Mouse (Mus musculus) liver (tissue): ENCODE results near the gene Spata17.
"Not testable (repeated sequence)": the region's sequence is repeated elsewhere in the genome, so short reads cannot be mapped to it uniquely, and the experiment has no call there.

Experiments used
- DNase-seq: peaks from one replicate; pipeline ENCODE4 v3.0.0-alpha.2; 2020; ENCODE audit warnings: mixed read lengths

The Spata17 gene

DNA sequence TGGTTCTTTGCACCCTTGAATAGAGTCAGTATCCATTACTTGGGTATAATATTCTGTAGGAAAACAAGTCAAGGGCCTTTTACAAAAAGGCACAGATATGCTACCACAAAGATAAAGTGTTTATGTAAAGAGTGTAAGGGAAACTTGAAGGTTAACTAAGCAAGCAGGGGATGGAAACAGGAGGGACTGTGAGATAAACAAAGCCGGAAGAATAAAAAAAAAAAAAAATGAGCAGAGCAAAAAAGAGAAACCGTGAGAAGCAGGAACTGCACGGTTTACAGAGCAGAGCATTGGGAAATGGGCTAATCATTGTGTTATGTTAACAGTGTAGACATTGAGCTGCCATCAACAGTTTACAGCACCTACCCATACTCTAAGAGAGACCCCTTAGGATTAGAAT, 44.9 kb downstream of the Spata17 start:
- DNase-seq = no peak

DNA sequence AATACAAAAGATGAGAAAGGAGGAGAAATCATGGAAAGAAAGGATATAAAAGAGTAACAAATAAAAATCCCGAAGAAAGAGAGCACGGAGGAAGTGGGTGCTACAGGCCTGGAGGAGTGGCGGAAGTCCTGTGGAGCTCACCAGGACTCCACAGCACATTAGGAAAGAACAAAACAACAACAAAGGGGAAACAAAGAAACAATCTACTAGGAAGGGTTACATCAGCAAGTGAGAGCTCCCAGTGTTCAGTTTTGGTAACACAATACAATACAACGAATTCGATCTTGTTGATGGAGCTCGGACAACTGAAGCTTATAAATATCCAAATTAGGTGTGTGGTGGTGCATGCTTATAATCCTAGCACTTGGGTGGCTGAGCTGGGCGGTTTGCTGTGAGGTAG, 45.6 kb downstream of the Spata17 start:
- DNase-seq = no peak

DNA sequence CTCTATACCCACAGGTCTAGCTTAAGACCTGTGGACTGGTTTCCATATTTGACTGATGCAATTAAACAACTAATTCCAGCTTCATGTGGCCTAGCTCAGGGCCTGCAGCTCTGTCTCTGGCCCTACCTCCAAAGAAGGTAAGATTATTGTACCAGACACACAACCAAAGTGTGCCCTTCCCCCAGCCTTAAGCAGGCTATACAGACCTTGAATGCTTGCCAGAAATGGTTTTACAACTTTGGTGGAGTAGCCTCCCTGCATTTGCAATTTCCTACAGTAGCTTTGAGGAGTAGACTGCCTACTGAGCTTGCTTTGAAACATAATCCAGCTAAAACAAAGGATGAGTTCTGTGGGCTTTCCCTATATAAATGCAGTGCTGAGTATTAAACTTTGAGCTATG, 51.7 kb downstream of the Spata17 start:
- no peak for DNase-seq

DNA sequence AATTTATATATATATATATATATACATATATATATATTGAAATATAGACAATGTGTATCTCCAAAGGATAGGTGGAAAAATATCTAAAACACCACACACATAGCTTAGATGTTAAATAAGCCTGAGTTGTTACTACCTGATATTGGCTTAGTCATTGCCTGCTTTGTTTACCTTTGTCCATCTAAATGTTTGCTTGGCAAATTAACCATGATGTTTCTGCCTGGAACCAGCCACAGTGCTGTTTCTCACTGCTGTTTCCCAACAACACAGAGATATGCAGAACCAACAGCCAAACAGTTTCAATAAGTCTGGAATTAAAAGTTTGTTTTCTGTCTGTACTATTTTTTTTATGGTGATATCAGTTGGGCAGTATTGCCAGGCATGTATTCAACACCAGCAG, 59.6 kb downstream of the Spata17 start:
- no peak for DNase-seq

DNA sequence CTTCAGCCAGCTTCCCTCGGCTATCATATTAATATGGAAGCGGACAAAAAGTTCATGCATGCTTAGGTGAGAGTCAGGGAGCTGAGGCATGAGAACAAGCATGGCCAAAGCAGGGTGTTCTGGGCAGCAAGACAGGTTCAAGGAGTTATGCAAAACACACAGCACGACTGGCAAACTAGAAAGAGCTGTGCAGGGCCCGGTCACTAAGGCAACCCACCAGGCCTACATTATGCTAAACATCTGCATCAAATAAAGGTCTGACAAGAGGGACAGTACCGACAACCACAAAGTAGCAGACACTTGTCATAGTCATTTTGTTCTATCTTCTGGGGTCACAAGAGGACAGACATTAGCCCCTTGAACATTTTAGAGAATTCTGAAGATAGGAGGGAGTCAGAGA, 61.6 kb downstream of the Spata17 start:
- no peak for DNase-seq

DNA sequence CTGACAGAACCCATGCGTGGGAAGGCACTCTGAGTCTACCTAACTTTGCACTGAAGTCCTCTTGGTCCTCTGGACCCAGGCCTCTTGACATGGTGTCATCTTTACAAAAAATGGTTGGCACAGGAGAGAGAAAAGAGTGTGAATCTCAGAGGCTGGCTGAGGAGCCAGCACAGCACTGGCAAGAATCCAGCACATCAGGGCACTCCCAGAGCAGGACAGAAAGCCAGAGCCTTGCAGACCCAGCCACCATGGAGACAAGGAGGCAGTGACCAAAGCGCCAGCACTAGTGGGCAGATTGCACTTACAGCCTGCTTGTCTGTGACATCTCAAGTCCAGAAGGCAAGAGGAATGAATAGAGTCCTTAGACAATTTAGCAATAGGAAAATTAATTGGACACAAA, 62.7 kb downstream of the Spata17 start:
- no peak for DNase-seq

DNA sequence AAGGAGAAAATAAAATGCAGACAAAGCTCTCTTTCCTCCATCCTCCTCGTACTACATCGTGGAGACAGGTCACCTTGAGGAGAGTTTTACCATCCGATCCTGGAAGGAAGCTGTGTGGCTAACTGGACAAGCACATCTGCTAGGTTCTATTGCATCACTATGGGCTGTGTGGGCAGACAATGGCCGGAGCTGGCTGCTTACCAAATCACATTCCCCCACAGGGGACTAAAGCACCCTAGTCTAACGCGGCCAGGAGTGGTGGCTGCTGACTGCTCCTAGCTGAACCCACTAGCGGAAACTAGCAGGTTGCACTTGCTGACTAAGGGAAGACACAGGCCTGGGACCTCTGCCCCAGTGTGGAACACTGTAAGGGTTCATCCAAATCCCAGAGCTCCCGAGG, 72.3 kb downstream of the Spata17 start:
- no peak for DNase-seq

DNA sequence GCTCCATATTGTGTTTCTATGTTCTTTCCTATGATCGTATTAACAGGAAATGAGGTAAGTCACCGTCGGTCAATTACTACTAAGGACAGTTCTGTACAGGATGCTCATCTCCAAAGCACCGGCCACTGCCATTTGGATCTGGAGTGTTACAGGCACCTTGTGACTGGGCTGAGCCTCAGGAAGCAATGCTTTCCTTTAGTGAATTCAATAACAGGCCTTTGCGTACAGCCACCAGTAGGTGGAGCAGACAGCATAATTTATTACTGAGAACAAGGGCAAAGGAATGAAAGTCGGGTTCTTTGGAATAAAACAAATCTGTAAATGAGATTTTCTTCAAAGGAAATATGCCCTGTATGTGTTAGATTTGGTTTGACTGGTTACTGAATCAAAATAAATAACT, 77.8 kb downstream of the Spata17 start:
- peak; percentile 40 for DNase-seq

DNA sequence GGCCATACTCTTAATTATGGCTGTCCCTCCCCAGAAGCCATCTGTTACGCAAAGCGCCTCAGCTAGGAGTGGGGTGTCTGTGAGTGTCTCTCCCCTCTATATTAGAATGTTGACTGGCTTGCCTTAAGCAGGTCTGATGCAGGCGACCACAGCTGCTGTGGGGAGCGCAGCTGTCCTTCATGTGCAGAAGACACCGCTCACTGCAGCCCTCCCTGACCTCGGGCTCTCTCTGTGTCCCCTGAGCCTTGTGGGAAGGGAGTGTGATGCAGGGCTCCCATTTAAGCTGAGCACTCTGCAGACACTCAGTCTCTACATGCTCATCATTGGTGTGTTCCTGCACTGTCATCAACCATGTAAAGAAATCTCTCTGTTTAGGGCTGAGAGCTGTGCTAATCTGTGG, 79.4 kb downstream of the Spata17 start:
- DNase-seq = no peak

DNA sequence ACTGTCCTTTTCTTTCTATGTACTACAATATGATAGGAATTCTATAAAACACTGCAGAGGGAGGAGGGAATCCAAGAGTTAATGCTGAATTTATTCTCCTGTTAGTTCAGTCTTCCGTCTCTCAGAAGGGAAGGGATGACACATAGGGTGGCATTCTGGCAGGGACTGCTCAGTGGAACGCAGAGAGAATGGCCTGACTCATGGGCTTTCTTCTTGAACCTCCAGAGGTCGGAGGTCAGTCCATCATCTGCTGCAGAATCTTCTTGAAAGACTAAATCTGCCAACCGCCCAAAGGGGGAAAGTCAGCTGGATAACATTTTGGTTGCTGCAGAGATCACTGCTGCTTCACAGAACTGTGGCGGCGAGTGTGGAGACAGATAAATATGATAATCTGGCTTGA, 81.4 kb downstream of the Spata17 start:
- no peak for DNase-seq

DNA sequence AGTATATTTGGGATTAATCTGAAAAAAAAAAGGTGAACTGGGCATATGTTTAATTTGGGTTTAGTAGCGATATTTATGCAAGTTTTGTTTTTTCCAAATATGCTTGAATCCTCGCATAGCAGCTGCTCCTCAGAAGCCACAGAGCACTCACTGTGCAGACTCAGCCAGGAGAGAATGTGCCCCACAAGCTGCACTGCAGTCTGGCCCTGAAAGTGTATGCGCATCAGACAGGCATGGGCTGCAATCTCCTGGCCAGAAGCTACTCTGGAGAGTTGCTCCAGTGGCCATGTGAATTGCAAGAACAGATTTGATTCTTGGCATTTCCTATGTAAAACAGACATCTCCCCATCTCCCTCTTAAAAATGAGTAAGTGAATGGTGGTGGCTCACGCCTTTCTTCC, 82.9 kb downstream of the Spata17 start:
- DNase-seq = no peak

DNA sequence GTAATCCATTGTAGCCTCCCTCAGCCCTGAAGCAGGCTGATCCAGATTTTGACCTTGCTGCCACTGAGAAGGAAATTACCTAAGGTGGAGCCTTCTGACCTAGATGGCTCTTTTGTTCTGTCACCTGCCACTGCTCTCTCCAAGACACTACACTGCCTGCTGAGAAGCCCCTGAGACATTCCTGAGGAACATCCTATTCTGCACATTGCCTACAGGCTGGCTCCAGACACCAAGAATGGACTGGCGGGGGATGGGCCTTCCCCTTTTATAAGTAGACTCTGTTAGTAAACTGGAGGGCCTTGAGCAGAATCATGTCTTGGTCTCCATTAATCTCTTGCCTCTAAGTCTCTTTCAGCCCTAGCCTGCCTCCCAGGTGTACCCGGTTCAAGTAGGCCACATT, 87.7 kb downstream of the Spata17 start:
- DNase-seq = not testable (repeated sequence)

DNA sequence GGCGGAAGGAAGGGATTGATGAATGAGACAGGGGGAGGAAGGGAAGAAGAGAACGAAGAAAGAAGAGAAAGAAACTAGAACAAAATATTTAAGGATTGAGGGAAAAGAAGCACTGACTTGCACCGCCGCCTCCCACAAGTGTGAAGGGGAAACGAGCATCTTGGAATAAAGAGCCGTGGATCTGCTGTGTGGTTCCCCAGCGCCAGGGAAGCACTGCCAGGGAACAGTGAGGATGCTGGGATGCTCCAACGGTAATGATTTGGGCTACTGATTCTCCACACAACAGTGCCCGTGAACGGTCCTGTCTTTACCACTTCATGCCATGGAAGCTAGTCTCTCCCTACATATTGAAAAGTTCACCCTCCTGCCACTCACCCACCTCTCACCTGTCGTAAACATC, 89.5 kb downstream of the Spata17 start:
- DNase-seq = no peak

DNA sequence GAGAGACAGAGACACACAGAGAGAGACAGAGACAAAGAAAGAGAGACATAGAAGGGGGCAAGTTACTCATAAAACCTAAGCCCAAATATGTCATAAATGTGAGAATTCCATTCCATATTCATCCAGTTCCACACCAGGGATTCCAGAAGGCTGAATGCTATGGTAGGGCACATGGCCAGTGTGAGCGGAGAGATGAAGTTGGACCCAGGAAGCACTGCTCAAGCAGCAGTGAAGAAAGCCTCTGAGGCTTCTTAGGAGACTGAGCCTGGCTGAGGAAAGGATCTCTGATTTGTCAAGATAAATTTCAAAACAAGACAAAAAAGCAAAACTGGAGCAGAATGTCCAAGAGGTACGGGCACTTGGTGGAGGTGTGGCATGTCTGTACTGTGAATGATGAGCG, 90.3 kb downstream of the Spata17 start:
- no peak for DNase-seq

DNA sequence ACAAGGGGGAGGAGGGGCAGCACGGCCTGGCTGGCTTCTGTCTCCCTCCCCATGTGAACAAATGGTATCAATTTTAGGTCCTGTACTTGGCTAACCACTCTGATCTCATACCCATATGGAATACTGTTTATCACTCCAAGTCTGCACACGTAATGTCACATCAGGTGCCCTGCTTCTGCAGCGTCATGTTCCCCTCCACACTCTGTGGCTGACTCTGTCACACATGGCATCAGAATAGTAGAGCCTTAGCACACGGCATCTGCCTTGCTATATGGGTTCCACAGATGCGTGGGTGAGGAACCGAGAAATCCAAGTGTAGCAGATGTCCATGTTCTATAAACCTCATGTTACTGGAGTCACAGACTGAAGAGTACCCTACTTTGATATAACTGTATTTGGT, 96.0 kb downstream of the Spata17 start:
- DNase-seq = no peak

DNA sequence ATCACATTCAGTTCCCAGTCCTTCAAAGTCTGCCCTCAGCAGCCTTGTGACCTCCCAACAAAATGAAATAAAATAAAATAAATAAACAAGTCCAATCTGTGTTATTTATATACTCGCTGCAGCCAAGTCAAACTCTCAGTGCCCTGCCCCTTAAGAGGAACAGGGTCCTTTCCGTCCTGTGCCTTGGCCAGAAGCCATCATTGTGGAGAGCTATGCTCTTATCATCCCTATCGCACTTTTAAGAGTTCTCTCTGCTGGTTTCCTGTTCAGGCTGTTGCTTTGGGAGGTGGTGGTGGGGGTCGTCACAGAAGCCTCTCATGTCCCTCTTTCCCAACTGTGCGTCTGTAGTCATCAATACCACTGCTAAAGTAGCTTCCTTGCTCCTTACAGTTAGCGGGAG, 97.2 kb downstream of the Spata17 start:
- no peak for DNase-seq

DNA sequence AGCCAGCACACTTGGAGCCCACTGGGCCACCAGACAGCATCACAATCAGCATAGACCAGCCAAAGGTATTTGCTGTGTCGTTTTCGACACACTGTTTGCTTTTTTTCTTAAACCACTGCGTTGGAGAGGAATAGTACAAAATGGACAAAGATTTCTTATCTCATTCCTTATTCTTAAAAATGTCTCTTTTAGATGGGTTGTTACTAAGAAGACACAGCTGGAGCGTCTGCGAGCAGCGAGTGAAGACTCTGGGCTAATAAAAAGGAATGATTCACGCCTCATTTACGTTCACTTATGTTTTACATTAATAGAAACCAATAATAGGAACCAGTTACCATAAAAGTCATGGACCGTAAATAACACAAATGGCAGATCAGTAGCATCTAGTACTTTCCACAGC, 101.5 kb downstream of the Spata17 start:
- DNase-seq = no peak

DNA sequence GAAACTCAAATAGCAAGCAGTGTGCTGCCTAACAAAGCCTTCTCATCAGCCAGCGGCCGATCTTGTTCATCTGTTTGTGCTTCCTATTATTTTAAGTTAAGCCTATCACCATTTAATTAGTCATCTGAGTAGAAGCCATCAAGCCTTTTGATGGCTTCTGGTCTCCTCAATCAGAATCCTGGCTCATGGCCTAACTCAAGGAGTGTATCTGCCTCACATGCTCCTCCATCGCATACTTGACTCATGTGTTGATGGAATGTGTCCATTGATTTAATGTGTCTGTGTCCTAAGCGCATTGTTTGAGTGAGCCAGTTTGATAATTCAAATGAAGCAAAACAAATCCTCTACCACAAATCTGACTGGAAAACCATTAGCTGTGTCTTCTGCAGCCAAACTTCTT, 113.1 kb downstream of the Spata17 start:
- DNase-seq = no peak

DNA sequence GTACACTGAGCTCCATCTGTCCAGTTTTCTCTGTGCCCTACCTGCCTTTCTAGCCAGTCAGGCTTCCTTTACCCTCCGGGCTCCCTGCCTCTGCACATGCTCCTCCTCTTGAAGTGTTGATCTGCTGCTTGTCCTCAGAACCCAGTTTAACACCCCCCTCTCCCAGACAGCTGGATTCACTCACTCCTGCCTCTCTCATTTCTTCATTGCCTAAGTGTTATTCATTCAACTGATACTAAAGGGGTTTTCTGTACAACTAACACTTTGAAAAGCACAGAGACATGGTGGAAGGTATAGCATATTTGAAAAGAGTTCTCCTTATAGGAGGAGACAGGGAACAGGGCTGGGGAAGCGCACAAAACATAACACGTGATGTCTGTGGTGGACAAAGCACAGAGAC, 114.1 kb downstream of the Spata17 start:
- DNase-seq = no peak

DNA sequence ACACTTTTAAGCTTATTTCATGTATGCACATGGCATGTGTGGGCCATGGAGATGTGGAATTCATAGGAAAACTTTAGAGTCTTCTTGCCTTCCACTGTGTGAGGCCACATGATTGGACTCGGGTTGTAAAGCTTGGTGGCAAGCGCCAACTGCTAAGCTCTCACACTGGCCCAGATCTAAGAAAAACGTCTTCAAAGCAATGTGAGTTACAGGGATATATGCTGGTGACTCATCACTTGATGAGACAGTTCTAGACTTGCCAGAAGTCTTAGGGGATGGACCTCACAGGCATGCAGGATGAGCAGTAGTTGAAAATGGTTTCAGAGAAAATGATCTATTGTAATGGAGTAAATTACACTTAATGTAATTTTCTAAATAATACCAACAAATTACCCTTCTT, 114.6 kb downstream of the Spata17 start:
- DNase-seq = no peak

DNA sequence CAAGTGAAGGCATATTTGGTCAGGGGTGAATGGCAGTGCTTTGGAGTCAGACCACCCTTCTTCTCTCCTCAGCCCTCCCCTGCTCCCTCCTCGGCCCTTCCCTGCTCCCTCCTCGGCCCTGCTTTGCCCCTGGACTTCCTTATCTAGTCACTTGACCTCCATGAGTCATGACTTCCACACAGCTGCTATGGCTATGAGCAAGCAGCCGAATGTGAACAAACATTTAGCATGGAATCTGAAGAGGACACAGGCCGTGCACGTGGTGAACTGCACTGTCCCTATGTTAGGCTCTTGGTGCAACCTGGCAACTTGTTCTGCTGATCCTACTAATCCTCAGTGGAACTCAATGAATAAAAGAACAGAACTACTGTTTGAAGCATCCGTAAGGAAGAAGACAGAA, 117.0 kb downstream of the Spata17 start:
- DNase-seq = no peak

DNA sequence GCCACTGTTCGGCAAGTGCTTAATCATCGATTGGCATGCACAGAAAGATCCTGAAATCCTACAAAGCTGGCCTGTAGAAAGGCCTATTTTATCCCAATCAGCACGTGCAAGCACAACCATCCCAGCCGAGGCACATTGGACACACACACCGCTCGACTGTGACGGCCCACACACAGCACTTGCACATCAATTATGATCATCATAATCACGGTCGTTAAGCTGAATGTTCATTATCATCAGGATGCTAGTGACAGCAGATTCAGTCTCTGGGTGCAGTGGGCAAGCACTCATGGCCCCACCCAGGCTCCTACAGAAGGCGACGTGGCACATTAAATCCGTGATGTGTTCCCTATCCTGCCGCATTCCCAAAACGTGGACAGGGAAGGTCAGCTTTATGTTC, 122.7 kb downstream of the Spata17 start:
- DNase-seq = no peak

DNA sequence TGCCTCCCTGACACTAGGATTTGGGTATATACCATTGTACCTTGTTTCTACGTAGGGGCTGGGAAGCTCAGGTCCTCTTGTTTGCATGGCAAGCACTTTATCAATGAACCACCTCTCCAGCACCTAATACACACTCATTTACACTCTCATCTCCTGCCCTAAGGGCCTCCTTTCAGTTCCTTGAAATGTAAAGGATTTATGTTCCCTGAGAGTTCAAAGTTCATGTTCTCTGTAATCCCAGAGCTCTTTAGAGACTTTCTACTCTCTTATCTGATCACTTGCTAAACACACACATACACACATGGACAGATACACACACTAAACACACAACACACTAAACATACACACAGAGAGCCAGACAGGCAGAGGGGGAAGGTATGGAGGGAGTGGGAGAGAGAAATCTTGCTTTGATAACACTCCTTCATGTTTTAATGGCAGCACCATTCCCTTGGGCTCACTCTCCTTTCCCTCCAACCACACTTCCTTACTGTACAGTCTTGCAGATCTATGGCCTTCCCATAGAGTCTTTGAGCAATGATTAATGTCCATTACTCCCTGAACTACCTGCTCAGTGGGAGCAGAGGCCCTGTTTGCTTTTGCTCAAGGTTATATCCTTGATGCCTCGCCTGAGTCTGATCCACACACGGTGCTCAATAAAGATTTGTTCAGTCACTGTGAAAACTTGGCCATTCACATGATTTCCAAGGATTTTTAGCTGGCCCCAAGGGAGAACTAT, 126.4 kb downstream of the Spata17 start:
- DNase-seq = no peak

DNA sequence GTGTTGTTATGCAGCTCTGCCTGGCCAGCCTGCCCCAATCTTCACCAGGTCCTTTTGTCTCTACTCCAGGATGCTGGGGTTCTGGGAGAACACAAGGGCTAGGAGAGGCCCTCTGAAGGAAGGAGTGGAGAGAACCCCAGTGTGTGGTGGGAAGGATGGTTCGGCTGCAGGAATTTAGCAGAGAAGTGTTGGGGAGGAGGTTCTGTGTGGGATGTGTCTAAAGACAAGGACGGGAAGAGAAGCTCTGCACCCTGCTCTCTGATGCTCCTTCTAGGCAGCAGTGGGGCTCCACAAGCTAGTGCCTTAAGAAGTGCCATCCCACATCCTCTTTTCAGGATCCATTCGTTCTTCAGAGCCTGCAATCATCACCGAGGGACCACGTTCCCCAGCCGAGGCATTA, 129.2 kb downstream of the Spata17 start:
- no peak for DNase-seq

DNA sequence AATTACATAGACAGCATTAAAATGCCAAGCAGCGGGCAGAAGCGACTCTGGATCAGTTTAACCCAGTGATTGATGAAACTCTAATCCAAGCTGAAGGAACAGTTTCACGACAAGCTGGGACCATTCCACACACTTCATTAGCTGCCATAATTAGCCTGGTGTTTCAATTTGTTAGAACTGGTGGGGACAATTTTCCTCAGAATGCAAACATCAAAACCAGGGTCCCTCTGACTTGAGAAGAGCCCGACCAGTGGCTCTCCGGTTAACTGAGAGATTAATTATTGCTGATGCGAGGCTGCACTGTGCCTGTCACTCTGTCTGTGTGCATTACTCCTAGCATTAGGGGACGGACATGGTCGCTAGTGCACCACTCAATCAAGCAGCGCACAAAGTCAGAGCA, 137.9 kb downstream of the Spata17 start:
- DNase-seq = no peak

DNA sequence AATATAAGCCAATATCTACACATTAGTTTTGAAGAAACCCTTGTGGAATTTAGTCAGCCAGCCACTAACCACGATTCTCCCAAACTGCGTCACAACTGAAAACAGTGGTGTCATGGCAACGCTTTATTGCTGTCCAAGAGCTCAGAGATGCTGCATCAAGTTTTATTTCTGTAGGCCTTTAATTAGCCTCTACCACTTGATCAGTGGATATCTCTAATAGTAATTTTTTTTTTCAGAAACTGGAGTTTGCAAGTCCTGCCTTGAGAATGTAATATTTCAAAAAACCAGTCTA, 138.3 kb downstream of the Spata17 start:
- no peak for DNase-seq
